Mouse (Mus musculus) lung, embryonic 15.5 days (tissue): Measurements from ENCODE around the gene Arid5a. TPM values are rescaled to one million over a fixed set of nuclear protein-coding genes. Genes with fewer than 3 reads are reported as not detected.

Source experiments
- ATAC-seq: fragments of 200-750 bp; cut with Nextera tagmentation; 2 replicates; pipeline ENCODE4 v1.8.0; 2017; ENCODE audit warnings: moderate number of reproducible peaks, borderline replicate concordance; ENCODE audit not compliant: low FRiP score, low TSS enrichment; ENCODE audit errors: extremely low read depth
- H3K27ac ChIP-seq: fragments of 300-500 bp; sonication (generic); 2 replicates; pipeline ENCODE4 v1.5.1; 2015; ENCODE audit warnings: moderate library complexity, mild to moderate bottlenecking, inconsistent platforms
- H3K27me3 ChIP-seq: fragments of 300-500 bp; sonication (generic); 2 replicates; pipeline ENCODE4 v1.6.1; 2015; ENCODE audit warnings: inconsistent platforms
- H3K36me3 ChIP-seq: fragments of 300-500 bp; sonication (generic); 2 replicates; pipeline ENCODE4 v1.6.1; 2015; ENCODE audit warnings: inconsistent platforms
- H3K4me1 ChIP-seq: fragments of 300-500 bp; sonication (generic); 2 replicates; pipeline ENCODE4 v1.6.1; 2015; ENCODE audit warnings: inconsistent platforms
- H3K4me2 ChIP-seq: fragments of 300-500 bp; sonication (generic); 2 replicates; pipeline ENCODE4 v1.6.1; 2015; ENCODE audit warnings: inconsistent platforms, mild to moderate bottlenecking, moderate library complexity
- H3K4me3 ChIP-seq: fragments of 300-500 bp; sonication (generic); 2 replicates; pipeline ENCODE4 v1.5.1; 2015; ENCODE audit warnings: mild to moderate bottlenecking, inconsistent platforms
- H3K9ac ChIP-seq: fragments of 300-500 bp; sonication (generic); 2 replicates; pipeline ENCODE4 v1.6.1; 2015; ENCODE audit warnings: inconsistent platforms
- H3K9me3 ChIP-seq: fragments of 300-500 bp; sonication (generic); 2 replicates; pipeline ENCODE4 v1.6.1; 2016; ENCODE audit warnings: inconsistent platforms
- WGBS: fragments of 180-500 bp; shearing (Covaris S2); methylation state at CpG from one replicate; pipeline ENCODE4 v1.1.7; 2015; 5-methylcytosine and 5-hydroxymethylcytosine counted together
- polyA plus RNA-seq: library from polyadenylated mRNA; unstranded; fragments of >200 nt; fragmentation: Nextera tagmentation; extraction: Ambion mirVana; gene quantifications from 2 replicates; pipeline ENCODE4 v1.2.1, GENCODE M21; 2015

The Arid5a gene
- polyA plus RNA-seq, 1 experiment from 2014 or later, result 8.9 TPM

DNA sequence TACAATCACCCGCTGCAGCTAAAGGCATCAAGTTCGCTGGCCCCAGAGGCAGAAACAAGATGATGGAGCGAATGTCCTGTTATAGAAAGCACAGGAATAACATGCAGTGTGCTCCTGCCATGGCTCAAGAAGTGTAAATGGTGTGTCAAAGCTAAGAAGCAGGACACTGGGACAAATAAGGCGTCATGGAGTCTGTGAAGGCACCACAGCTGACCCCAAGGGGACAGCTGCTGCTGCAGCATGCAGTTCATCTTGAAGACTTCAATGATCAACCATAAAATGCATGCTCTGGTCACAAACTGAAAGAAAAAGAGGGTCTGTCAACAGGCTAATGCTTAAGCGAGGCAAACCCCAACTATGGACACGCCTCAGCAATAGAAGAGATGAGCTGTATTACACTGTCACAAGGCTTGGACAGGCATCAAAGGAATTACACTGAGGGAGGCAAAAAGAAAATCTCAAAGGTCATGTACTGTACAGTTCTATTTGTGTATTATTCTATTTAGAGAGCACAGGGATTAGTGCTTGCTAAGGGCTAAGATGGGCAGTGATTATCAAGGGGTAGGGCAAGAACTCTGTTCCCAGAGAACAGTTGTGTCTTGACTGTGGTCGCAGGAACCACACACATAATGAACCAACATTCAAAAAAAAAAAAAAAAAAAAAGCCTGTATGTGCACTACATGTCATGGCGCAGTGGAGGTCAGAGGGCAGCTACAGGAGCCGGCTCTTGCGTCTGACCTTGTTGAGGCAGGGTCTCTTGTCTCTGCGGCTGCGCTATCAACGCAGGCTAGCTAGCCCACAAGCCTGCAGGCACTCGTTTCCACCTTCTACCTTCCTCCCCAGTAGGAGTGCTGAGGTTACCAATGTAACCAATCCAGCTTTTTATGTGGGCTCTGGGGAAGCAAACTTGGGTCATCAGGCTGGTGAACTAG lies 25.7 kb downstream of the Arid5a start:
- Histone ChIP-seq H3K4me3 (no peak overlapping the region), H3K9me3 (no peaks in the 10 kb centered on the region), H3K4me1 (no peaks in the 10 kb centered on the region), H3K27ac (no peak overlapping the region), H3K4me2 (no peak overlapping the region), H3K27me3 (no peaks in the 10 kb centered on the region), H3K9ac (no peak overlapping the region), H3K36me3 (peaks cover 44% of the 10 kb centered on the region)
- no peak for ATAC-seq
- 74% methylated on average over 14 of the region's 14 CpGs for WGBS

DNA sequence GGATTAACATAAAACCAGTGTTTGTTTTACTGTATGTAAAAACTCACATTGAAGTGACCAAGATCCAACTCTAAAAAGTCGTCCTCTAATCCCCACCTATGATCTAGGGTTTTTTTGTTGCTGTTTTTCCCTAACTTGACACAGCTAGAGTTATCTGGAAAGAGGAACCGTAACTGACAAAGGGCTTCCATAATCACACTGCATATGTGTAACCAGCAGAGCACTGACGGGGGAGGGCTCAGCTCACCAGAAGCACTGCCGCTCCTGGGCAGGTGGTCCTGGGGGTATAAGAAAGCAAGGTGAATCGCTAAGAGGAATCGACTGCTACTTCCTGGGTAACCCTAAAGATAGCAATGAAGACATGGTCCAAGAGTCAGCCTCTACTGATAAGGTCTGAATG lies 35.0 kb downstream of the Arid5a start:
- Histone ChIP-seq H3K36me3 (peaks cover 95% of the 10 kb centered on the region), H3K27ac (no peak overlapping the region), H3K9ac (no peak overlapping the region), H3K4me3 (no peak overlapping the region), H3K4me2 (no peak overlapping the region), H3K4me1 (no peaks in the 10 kb centered on the region), H3K9me3 (no peaks in the 10 kb centered on the region), H3K27me3 (no peaks in the 10 kb centered on the region)
- ATAC-seq, result no peak
- 88% methylated on average over 6 of the region's 6 CpGs for WGBS

DNA sequence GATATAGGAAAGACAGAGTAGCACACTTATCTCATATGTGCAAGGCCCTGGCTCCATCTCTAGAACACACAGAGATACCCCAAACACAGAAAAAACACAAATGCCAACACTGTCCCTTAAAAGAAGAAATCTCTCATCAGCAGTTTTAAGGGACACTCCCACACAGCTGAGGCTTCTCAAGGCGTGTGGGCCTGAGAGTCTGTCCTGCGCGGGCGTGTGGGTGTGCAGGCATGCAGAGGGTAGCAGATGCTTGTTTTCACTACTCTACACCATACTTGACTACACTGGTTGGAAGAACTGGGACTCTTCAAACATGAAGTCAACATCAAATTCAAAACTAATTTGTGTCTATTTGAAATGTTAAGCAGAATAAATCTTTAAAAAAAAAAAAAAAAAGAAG lies 44.8 kb downstream of the Arid5a start:
- Histone ChIP-seq H3K4me2 (no peak overlapping the region), H3K9ac (no peak overlapping the region), H3K27me3 (no peaks in the 10 kb centered on the region), H3K4me3 (no peak overlapping the region), H3K9me3 (no peaks in the 10 kb centered on the region), H3K36me3 (peaks cover 89% of the 10 kb centered on the region), H3K27ac (no peak overlapping the region), H3K4me1 (no peaks in the 10 kb centered on the region)
- WGBS, result 84% methylated on average over 4 of the region's 4 CpGs
- no peak for ATAC-seq

GRCm38 (mm10) chr1:36356955-36357695 lies 49.6 kb downstream of the Arid5a start:
- no peak overlapping the region for H3K4me3 ChIP-seq
- peaks cover 68% of the 10 kb centered on the region for H3K36me3 ChIP-seq
- H3K4me2 ChIP-seq, result no peak overlapping the region
- H3K27ac ChIP-seq, result no peak overlapping the region
- H3K4me1 ChIP-seq, result no peaks in the 10 kb centered on the region
- ATAC-seq, result no peak
- no peaks in the 10 kb centered on the region for H3K27me3 ChIP-seq
- H3K9ac ChIP-seq, result no peak overlapping the region
- H3K9me3 ChIP-seq, result no peaks in the 10 kb centered on the region
- WGBS, result 83% methylated on average over 5 of the region's 5 CpGs

DNA sequence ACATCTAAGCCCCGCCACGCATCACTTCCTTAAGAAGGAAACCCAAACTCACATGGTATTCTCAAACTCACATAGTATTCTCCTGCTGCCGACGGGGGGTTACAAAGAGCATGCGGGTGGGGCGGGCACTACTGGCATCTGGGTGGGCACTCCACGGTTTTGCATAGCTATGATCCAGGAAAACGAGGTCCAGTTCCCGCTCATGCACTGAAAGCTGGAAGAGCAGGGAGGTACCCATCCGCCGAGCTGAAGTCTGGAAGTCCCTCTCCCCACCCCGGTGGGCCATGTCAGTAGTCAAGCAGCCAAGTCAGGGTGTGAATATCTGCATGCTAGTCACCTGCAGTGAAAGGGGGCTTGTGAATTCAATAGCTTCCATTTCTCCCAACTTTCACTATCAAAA lies 60.2 kb downstream of the Arid5a start:
- H3K4me3 ChIP-seq, result peak overlapping the region; percentile 85
- peak overlapping the region; percentile 93; the same call in 1 of the 2 replicates for H3K9ac ChIP-seq
- no peaks in the 10 kb centered on the region for H3K27me3 ChIP-seq
- H3K9me3 ChIP-seq, result no peaks in the 10 kb centered on the region
- peaks cover 21% of the 10 kb centered on the region for H3K36me3 ChIP-seq
- H3K4me2 ChIP-seq, result peak overlapping the region; percentile 67
- no peak overlapping the region for H3K27ac ChIP-seq
- 41% methylated on average over 12 of the region's 12 CpGs for WGBS
- no peak for ATAC-seq
- peaks cover 21% of the 10 kb centered on the region for H3K4me1 ChIP-seq

- WGBS, result 3% methylated on average over 52 of the region's 55 CpGs
- peaks cover 21% of the 10 kb centered on the region for H3K4me1 ChIP-seq
These were observed 60.8 kb downstream of the Arid5a start for GRCm38 (mm10) chr1:36368112-36368968.

GRCm38 (mm10) chr1:36368969-36369645 lies 61.6 kb downstream of the Arid5a start, which contains the start of gene Kansl3:
TSS of gene Kansl3 (minus strand) at chr1:36369181.
- peak within 1 kb of the TSS; percentile 67 for H3K4me2 ChIP-seq
- H3K9me3 ChIP-seq, result no peaks in the 10 kb centered on the region
- peaks cover 21% of the 10 kb centered on the region for H3K4me1 ChIP-seq
- WGBS, result 3% methylated on average over 61 of the region's 61 CpGs
- peaks cover 15% of the 10 kb centered on the region for H3K36me3 ChIP-seq
- no peaks in the 10 kb centered on the region for H3K27me3 ChIP-seq
- peak within 1 kb of the TSS; percentile 85 for H3K4me3 ChIP-seq
- H3K9ac ChIP-seq, result peak within 1 kb of the TSS; percentile 93
- H3K27ac ChIP-seq, result peak within 1 kb of the TSS; percentile 71
- peak; percentile 85 for ATAC-seq

More at GRCm38 (mm10) chr1:36368112-36368968, 60.8 kb downstream of the Arid5a start:
- Histone ChIP-seq H3K4me2 (peak overlapping the region; percentile 67), H3K27me3 (no peaks in the 10 kb centered on the region), H3K9me3 (no peaks in the 10 kb centered on the region), H3K4me3 (peak overlapping the region; percentile 85), H3K36me3 (peaks cover 21% of the 10 kb centered on the region), H3K27ac (peak overlapping the region; percentile 71), H3K9ac (peak overlapping the region; percentile 93)
- peak; percentile 86 for ATAC-seq

- H3K36me3 ChIP-seq, result peaks cover 3% of the 10 kb centered on the region
- WGBS, result 71% methylated on average over 6 of the region's 6 CpGs
- H3K27ac ChIP-seq, result no peak overlapping the region
- no peak for ATAC-seq
- no peaks in the 10 kb centered on the region for H3K9me3 ChIP-seq
- no peak overlapping the region for H3K9ac ChIP-seq
- no peak overlapping the region for H3K4me2 ChIP-seq
- H3K4me3 ChIP-seq, result no peak overlapping the region
- H3K27me3 ChIP-seq, result no peaks in the 10 kb centered on the region
- H3K4me1 ChIP-seq, result peaks cover 20% of the 10 kb centered on the region
These were observed 63.4 kb downstream of the Arid5a start for GRCm38 (mm10) chr1:36370918-36371317.

DNA sequence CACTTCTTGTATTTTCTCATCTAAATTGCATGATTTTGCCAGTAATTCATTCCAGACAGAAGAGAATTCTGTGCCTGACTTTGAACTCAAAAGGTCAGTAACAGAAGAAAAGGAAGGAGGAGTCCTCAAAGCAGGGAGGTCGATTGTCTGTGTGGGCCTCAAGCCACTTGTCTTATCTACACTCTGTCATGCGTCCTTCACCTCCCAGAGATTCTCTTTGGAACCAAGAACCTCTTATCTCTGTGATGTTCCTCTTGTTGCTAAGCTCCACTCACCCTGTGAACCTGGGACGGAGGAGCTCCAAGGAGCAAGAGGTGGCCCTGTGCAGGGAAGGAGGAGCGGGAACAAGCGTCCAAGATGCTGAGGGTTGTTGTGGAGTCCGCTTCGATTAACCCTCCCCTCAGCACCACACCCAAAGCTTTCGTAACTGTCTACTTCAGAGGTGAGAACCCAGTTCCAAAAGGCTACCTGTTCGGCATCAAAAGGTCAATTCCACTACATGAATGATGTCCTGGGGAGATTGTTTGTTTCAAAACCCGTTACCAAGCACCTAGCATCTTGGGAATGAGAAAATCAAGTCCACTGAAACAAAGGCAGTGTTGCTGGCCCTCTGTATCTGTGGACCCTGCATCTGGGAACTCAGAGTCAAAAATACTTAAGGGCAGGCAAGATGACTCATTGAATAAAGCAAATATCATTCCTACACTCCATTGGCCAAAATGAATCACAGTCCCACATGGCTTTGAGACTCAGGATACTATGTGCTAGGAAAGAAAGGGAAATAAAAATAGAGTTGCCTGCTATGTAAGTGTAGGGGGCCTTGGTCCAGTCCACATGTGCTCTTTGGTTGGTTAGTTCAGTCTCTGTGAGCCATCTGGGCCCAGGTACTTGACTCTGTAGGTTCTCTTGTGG lies 64.7 kb downstream of the Arid5a start, which contains the start of gene Fer1l5:
TSS of gene Fer1l5 (plus strand) at position 358 of the 912 bp plus-strand sequence.
- H3K4me2 ChIP-seq, result no peak within 1 kb of the TSS
- H3K9ac ChIP-seq, result no peak within 1 kb of the TSS
- H3K9me3 ChIP-seq, result no peaks in the 10 kb centered on the region
- H3K4me1 ChIP-seq, result peaks cover 13% of the 10 kb centered on the region
- H3K27ac ChIP-seq, result no peak within 1 kb of the TSS
- WGBS, result 63% methylated on average over 10 of the region's 10 CpGs
- H3K27me3 ChIP-seq, result no peaks in the 10 kb centered on the region
- no peaks in the 10 kb centered on the region for H3K36me3 ChIP-seq
- H3K4me3 ChIP-seq, result no peak within 1 kb of the TSS
- no peak for ATAC-seq
